Mouse (Mus musculus): ENCODE measurements around the gene Dvl1. TPM values are rescaled to one million over a fixed set of nuclear protein-coding genes. Genes with fewer than 3 reads are reported as not detected.

Dvl1 gene
- total RNA-seq, 2 experiments from 2014 or later, result 80.8 to 81.9 TPM

- H3K4me3 ChIP-seq, result no peak overlapping the region
- no peak overlapping the region for H3K27ac ChIP-seq
- TF ChIP-seq CTCF (conservative IDR thresholded peaks at IDR 0.05), result no peak
- no peak for DNase-seq (ENCODE audit: low spot score in 2 of 2)
These were observed 14.6 kb downstream of the Dvl1 start for GRCm38 (mm10) chr4:155861787-155862186.

DNA sequence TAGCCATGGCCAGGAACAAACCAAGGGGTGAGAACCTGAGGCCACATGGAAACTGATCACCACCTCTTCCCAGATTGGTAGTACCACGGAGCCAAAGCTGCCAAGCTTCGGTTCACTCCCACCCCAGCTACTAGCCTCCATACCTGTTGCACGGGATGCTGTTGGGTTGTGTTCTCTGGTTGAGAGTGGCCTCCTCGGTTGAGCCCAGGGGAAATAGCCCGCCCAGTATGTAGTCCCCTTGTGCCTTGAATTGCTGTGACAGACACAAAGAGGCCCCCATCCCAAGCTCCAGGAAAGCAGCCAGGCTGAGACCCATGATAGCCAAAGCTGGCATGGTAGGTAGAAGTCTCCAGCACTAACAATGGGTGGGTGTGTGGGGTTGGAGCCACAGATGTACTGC lies 15.8 kb downstream of the Dvl1 start, which contains the start of gene Tas1r3:
TSS of gene Tas1r3 (minus strand) at position 362 of the 400 bp plus-strand sequence.
- no peak for DNase-seq (ENCODE audit: low spot score in 2 of 2)
- TF ChIP-seq CTCF (conservative IDR thresholded peaks at IDR 0.05), result no peak
- H3K4me3 ChIP-seq, result no peak within 1 kb of the TSS
- no peak within 1 kb of the TSS for H3K27ac ChIP-seq

- no peak for TF ChIP-seq CTCF (conservative IDR thresholded peaks at IDR 0.05)
- no peak for DNase-seq (ENCODE audit: low spot score in 2 of 2)
- H3K4me3 ChIP-seq, result peak overlapping the region; percentile 74
- peak overlapping the region; percentile 84 for H3K27ac ChIP-seq
These were observed 21.6 kb downstream of the Dvl1 start for GRCm38 (mm10) chr4:155868614-155869298.

DNA sequence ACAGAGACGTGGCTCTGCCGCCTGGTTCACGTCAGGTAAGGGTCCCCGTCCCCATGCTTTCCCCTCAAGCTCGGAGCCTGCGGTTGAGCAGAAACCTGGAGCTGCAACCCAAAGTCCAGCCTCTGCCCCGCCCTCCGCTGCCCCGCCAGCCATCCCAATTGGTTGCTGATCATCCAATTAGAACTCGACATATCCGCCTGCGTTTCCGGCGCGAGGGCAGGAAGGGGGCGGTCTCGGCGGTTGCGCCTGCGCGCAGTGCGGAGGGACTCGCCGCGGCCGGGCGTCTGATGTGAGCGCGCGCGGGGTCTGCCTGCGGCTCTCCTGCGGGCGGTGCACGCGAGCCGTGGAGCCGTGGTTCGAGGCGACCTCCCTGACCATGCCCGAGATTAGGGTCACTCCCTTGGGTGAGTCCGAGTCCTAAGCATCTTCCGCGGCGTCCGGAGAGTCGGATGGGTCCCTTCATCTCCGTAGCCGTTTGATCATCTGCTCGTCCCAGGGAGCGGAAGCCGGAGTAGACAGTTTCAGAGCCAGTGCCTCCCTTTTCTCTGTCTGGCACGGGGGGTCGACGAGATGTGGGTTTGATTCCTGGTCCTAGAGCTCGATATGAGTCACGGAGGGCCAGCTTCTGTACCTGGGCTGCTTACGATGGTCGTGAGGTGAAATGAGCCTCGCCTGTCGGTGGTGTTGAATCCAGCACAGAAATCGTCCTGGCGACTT lies 22.3 kb downstream of the Dvl1 start, which contains the start of the genes Cptp and Ints11:
TSS of gene Cptp (minus strand) at position 124 of the 717 bp plus-strand sequence.
TSS of gene Ints11 (plus strand) at position 230 of the 717 bp plus-strand sequence.
- Histone ChIP-seq H3K27ac (peak within 1 kb of the TSS; percentile 84), H3K4me3 (peak within 1 kb of the TSS; percentile 74)
- TF ChIP-seq CTCF (conservative IDR thresholded peaks at IDR 0.05), result peak; percentile 66
- peak; percentile 96 for DNase-seq (ENCODE audit: low spot score in 2 of 2)

DNA sequence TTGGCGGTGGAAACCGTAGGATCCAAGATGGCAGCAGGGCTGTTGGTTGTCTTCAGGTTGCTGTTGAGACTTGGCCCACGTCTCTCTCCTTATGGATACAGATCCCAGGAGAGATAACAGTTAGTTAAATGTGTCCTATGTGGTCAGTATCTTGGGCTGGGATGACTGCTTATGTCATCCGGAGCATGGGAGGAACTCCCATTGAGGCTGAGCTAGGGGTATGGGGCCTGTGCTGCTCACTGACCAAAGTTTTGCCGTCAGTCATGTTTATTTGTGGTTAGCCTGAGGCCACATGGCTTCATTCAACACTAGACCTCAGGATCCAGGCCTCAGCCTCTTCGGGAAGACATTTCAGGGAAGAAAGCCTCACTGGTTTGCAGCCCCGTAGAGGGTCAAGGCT lies 24.2 kb downstream of the Dvl1 start:
- no peak for TF ChIP-seq CTCF (conservative IDR thresholded peaks at IDR 0.05)
- Histone ChIP-seq H3K4me3 (no peak overlapping the region), H3K27ac (no peak overlapping the region)
- DNase-seq (ENCODE audit: low spot score in 2 of 2), result no peak

GRCm38 (mm10) chr4:155883587-155883986 lies 36.4 kb downstream of the Dvl1 start:
- Histone ChIP-seq H3K4me3 (no peak overlapping the region), H3K27ac (peak overlapping the region; percentile 55; the same call in 1 of the 2 replicates)
- TF ChIP-seq CTCF (conservative IDR thresholded peaks at IDR 0.05), result no peak
- DNase-seq (ENCODE audit: low spot score in 2 of 2), result no peak

GRCm38 (mm10) chr4:155886330-155886729 lies 39.1 kb downstream of the Dvl1 start:
- no peak for DNase-seq (ENCODE audit: low spot score in 2 of 2)
- H3K27ac ChIP-seq, result no peak overlapping the region
- H3K4me3 ChIP-seq, result no peak overlapping the region
- TF ChIP-seq CTCF (conservative IDR thresholded peaks at IDR 0.05), result no peak

- no peak overlapping the region for H3K4me3 ChIP-seq
- H3K27ac ChIP-seq, result no peak overlapping the region
- DNase-seq (ENCODE audit: low spot score in 2 of 2), result peak in 1 of 2 experiments; percentile 7
- TF ChIP-seq CTCF (conservative IDR thresholded peaks at IDR 0.05), result no peak
These were observed 40.5 kb downstream of the Dvl1 start for GRCm38 (mm10) chr4:155887674-155888073.

GRCm38 (mm10) chr4:155888181-155888580 lies 41.0 kb downstream of the Dvl1 start:
- Histone ChIP-seq H3K27ac (no peak overlapping the region), H3K4me3 (no peak overlapping the region)
- no peak for TF ChIP-seq CTCF (conservative IDR thresholded peaks at IDR 0.05)
- DNase-seq (ENCODE audit: low spot score in 2 of 2), result peak in 1 of 2 experiments; percentile 9

DNA sequence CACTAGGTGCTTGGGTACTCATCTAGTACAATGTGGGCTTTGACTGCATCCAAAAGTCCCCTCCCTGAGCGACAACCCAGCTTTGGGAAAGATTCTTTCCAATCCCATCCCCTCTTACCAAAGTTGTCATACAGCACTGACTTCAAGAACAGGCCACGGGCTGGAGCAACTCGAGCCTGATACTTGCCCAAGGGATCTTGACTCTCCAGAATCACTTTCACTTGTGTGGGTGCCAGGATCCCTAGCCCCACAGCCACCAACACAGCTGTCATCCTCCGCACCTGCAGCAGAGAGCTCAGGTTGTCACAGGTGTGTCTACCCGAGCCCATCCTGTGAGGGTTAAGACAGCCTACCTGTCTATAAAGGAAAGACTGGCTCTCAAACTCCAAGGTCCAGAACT lies 42.1 kb downstream of the Dvl1 start:
- no peak overlapping the region for H3K4me3 ChIP-seq
- DNase-seq (ENCODE audit: low spot score in 2 of 2), result no peak
- no peak overlapping the region for H3K27ac ChIP-seq
- TF ChIP-seq CTCF (conservative IDR thresholded peaks at IDR 0.05), result no peak

- DNase-seq (ENCODE audit: low spot score in 2 of 2), result no peak
- no peak for TF ChIP-seq CTCF (conservative IDR thresholded peaks at IDR 0.05)
- Histone ChIP-seq H3K4me3 (peak overlapping the region; percentile 84), H3K27ac (peak overlapping the region; percentile 99)
These were observed 43.8 kb downstream of the Dvl1 start for GRCm38 (mm10) chr4:155891011-155891471.

- DNase-seq (ENCODE audit: low spot score in 2 of 2), result peak; percentile 95 to 98
- Histone ChIP-seq H3K4me3 (peak within 1 kb of the TSS; percentile 84), H3K27ac (peak within 1 kb of the TSS; percentile 99)
- TF ChIP-seq CTCF (conservative IDR thresholded peaks at IDR 0.05), result no peak
These were observed 44.4 kb downstream of the Dvl1 start, which contains the start of the genes Pusl1 and Acap3 for GRCm38 (mm10) chr4:155891551-155892001. TSS of gene Pusl1 (minus strand) at chr4:155891781. TSS of gene Acap3 (plus strand) at chr4:155891822.

DNA sequence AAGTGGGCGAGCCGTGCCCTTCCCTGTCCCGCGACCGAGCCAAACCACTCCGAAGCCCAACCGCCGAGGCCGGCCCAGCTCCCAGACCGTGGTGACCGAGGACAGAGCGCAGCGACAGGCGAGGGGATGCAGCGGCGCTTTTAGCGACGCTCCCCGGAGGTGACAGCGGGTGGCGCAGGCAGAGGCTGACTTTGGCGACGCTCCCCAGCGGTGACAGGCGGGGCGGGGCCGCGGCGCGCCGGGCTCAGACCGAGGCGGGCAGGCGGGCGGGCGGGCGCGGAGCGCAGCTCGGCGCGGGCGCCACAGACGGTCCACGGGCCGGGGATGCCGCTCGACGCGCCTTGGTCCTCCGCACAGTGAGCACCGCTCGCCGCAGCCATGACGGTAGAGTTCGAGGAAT lies 44.8 kb downstream of the Dvl1 start:
- H3K27ac ChIP-seq, result peak overlapping the region; percentile 99
- TF ChIP-seq CTCF (conservative IDR thresholded peaks at IDR 0.05), result peak; percentile 68
- peak; percentile 72 to 83 for DNase-seq (ENCODE audit: low spot score in 2 of 2)
- H3K4me3 ChIP-seq, result peak overlapping the region; percentile 84
